In genomic region chr11:57958233-57958632, GRCm38 (mm10) we compare ENCODE assay signal across 15 mouse cellular contexts. TPM values are rescaled to one million over a fixed set of nuclear protein-coding genes. Genes with fewer than 3 reads are reported as not detected.
DNase-seq lines count a peak whose midpoint lies in the region; ATAC-seq and TF ChIP-seq lines count a peak whose summit lies in the region.
"Had no signal": no experiment of that assay in that cellular context is flagged by ENCODE, and none has a peak within 500 bp of the region (broad histone marks: within the 10 kb centered on the region; RNA-seq: fewer than 3 reads in every experiment).

No protein-coding gene starts in this region.

- H3K27me3 ChIP-seq in splenic B cell, adult 2 months (ENCODE audit: control insufficient read depth, insufficient read depth, low read length, poor library complexity, severe bottlenecking) = no peaks in the 10 kb centered on the region
- H3K27me3 ChIP-seq: embryonic facial prominence, embryonic 15.5 days; limb, embryonic 13.5 days had no signal

- no peak for TF ChIP-seq CTCF in layer of hippocampus, adult 2 months (conservative IDR thresholded peaks at IDR 0.05)
- no peak for TF ChIP-seq CTCF in left cerebral cortex, adult 2 months (IDR thresholded peaks at IDR 0.05)

- no peak overlapping the region for H3K4me3 ChIP-seq in layer of hippocampus, adult 2 months
- H3K4me3 ChIP-seq in left cerebral cortex, adult 2 months = no peak overlapping the region
- H3K4me3 ChIP-seq: embryonic facial prominence, embryonic 15.5 days; limb, embryonic 13.5 days had no signal

- H3K36me3 ChIP-seq in splenic B cell, adult 2 months (ENCODE audit: control insufficient read depth, insufficient read depth, low read length, poor library complexity, severe bottlenecking) = no peaks in the 10 kb centered on the region
- H3K36me3 ChIP-seq: embryonic facial prominence, embryonic 15.5 days; limb, embryonic 13.5 days had no signal

- no peak for ATAC-seq in megakaryocyte-erythroid progenitor cell, adult 5-6 weeks (replicated peaks; ENCODE audit: low FRiP score, low TSS enrichment, poor library complexity, severe bottlenecking)

- intact Hi-C loops in left cerebral cortex, adult 2 months (cut with DNase I) = no loop called here

- H3K27ac ChIP-seq in layer of hippocampus, adult 2 months = no peak overlapping the region
- H3K27ac ChIP-seq in left cerebral cortex, adult 2 months = no peak overlapping the region
- H3K27ac ChIP-seq: embryonic facial prominence, embryonic 15.5 days; limb, embryonic 13.5 days had no signal

- DNase-seq in CD4-positive helper T cell, adult 2 months (ENCODE audit: low read depth, low spot score) = peak; percentile 55
- peak; percentile 62 for DNase-seq in T-cell, adult 2 months (ENCODE audit: low spot score)
- peak; percentile 59 to 74 for DNase-seq in lung, adult 18-20 months
- DNase-seq in splenic B cell, adult 2 months (ENCODE audit: low read depth, low spot score) = peak; percentile 41
- DNase-seq in layer of hippocampus, adult 2 months (ENCODE audit: low spot score in 2 of 2) = no peak
- no peak for DNase-seq in left cerebral cortex, adult 2 months (ENCODE audit: extremely low spot score in 1 of 2, low spot score in 2 of 2)
- no peak for DNase-seq in kidney, adult 11 months
- DNase-seq: adrenal gland, postnatal 10 days; cerebellum, adult 9-11 months; kidney, adult 18-20 months; layer of hippocampus, adult 9-11 months; midbrain, embryonic 14.5 days had no signal

RNA-seq across cellular contexts. Expression of gene Larp1, which starts 50.6 kb away (rescaled TPM):
- total RNA-seq in layer of hippocampus, adult 2 months (2021) = 10 to 100 TPM; 91.1 to 92.8 TPM
- 10 to 100 TPM; 91.9 to 97.7 TPM for total RNA-seq in left cerebral cortex, adult 2 months (2021)
- 138 and 152 TPM in 2 replicates for total RNA-seq in megakaryocyte-erythroid progenitor cell, adult 5-6 weeks (2014; fragmentation: Nextera tagmentation)
- total RNA-seq in megakaryocyte-erythroid progenitor cell, adult 5-6 weeks (2017) = 50.4 and 67.2 TPM in 2 replicates

Comparison
In these comparisons a context has a peak if more than half of its experiments do, and no peak if none do; other contexts are left out.
1. DNase-seq: peak in CD4-positive helper T cell, adult 2 months (single experiment), T-cell, adult 2 months (single experiment), lung, adult 18-20 months (2 of 2) and splenic B cell, adult 2 months (single experiment); none in layer of hippocampus, adult 2 months (0 of 2), left cerebral cortex, adult 2 months (0 of 2) and kidney, adult 11 months (single experiment).